Mouse (Mus musculus): Measurements from ENCODE around the gene Fras1.

GRCm38 (mm10) chr5:96688885-96689284 lies 315.1 kb downstream of the Fras1 start:
- no peak for TF ChIP-seq POLR2A (IDR thresholded peaks at IDR 0.05; ENCODE audit: insufficient read depth, low read depth, low read length)
- no peak for TF ChIP-seq CTCF (IDR thresholded peaks at IDR 0.05; ENCODE audit: insufficient read depth, low read depth, low read length)

Data from olfactory bulb, adult 2 months (tissue).